Mouse (Mus musculus): ENCODE data around the gene Tead4. TPM values are rescaled to one million over a fixed set of nuclear protein-coding genes. Genes with fewer than 3 reads are reported as not detected.
A peak's percentile ranks its signal among the peaks of the same experiment; 100 is the strongest.

Tead4 gene
- polyA plus RNA-seq, 1 experiment = 29.9 TPM

- Histone ChIP-seq H3K27me3 (ENCODE audit: control insufficient read depth, insufficient read depth, low read length, poor library complexity, severe bottlenecking) (no peaks in the 10 kb centered on the region), H3K9ac (ENCODE audit: low read depth, poor library complexity, severe bottlenecking) (peak overlapping the region; percentile 12; the same call in 1 of the 2 replicates), H3K4me1 (ENCODE audit: control insufficient read depth, insufficient read depth, low read length) (peaks cover 13% of the 10 kb centered on the region), H3K9me3 (replicated peaks; ENCODE audit: control insufficient read depth, insufficient read depth, low read length, poor library complexity, severe bottlenecking) (no peaks in the 10 kb centered on the region), H3K4me3 (ENCODE audit: low read depth, low read length) (peak overlapping the region; percentile 33), H3K27ac (ENCODE audit: insufficient read depth, low read length) (peak overlapping the region; percentile 48), H3K36me3 (ENCODE audit: control insufficient read depth, insufficient read depth, low read length, poor library complexity, severe bottlenecking) (no peaks in the 10 kb centered on the region)
- no peak for TF ChIP-seq CTCF (IDR thresholded peaks at IDR 0.05; ENCODE audit: low read depth, low read length)
- TF ChIP-seq EP300 (IDR thresholded peaks at IDR 0.05; ENCODE audit: insufficient read depth, low read depth, low read length) = 0 out of 2 replicates have a peak, but pooled peaks have one; percentile 52
- no peak for TF ChIP-seq POLR2A (IDR thresholded peaks at IDR 0.05; ENCODE audit: insufficient read depth, low read length)
These were observed 14.7 kb downstream of the Tead4 start for GRCm38 (mm10) chr6:128285792-128286430.

- TF ChIP-seq EP300 (IDR thresholded peaks at IDR 0.05; ENCODE audit: insufficient read depth, low read depth, low read length) (peak; percentile 96), POLR2A (IDR thresholded peaks at IDR 0.05; ENCODE audit: insufficient read depth, low read length) (no peak)
- Histone ChIP-seq H3K9me3 (replicated peaks; ENCODE audit: control insufficient read depth, insufficient read depth, low read length, poor library complexity, severe bottlenecking) (no peaks in the 10 kb centered on the region), H3K36me3 (ENCODE audit: control insufficient read depth, insufficient read depth, low read length, poor library complexity, severe bottlenecking) (no peaks in the 10 kb centered on the region), H3K9ac (ENCODE audit: low read depth, poor library complexity, severe bottlenecking) (no peak overlapping the region), H3K27me3 (ENCODE audit: control insufficient read depth, insufficient read depth, low read length, poor library complexity, severe bottlenecking) (no peaks in the 10 kb centered on the region), H3K27ac (ENCODE audit: insufficient read depth, low read length) (peak overlapping the region; percentile 92), H3K4me1 (ENCODE audit: control insufficient read depth, insufficient read depth, low read length) (peaks cover 13% of the 10 kb centered on the region), H3K4me3 (ENCODE audit: low read depth, low read length) (no peak overlapping the region)
These were observed 18.5 kb downstream of the Tead4 start for GRCm38 (mm10) chr6:128282126-128282525.

DNA sequence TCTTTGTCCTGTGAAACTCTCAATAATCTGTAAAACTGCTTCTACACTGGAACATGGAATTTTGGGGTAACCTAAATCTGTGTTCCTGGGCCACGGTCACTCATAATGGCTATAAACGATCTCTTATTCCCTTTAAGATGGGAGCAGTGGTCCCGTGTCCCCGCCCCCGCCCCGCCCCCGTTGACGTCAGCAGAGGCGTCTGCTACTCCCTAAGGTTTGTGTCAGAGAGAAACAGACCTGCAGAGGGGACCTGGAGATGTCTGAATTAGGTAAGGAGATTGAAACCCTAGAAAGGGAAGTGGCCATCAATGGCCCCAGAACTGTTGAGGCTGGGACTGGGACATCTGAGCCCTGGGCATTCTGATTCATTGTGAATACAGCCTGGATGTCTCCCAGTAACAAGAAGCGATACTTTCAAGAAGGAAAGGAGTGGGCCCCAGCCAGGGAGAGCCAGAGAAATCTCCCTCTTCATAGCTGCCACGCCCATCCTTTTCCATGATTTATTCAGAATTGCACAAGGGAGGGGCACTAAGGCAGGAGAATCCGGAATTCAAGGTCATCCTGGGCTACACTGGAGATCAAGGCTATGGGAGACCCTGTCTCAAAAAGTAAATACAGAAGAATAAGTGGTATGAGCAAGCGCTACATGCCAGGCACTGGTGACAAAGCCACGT, 20.0 kb downstream of the Tead4 start:
- H3K4me1 ChIP-seq (ENCODE audit: control insufficient read depth, insufficient read depth, low read length) = peaks cover 14% of the 10 kb centered on the region
- H3K36me3 ChIP-seq (ENCODE audit: control insufficient read depth, insufficient read depth, low read length, poor library complexity, severe bottlenecking) = no peaks in the 10 kb centered on the region
- H3K9ac ChIP-seq (ENCODE audit: low read depth, poor library complexity, severe bottlenecking) = 0 out of 2 replicates have a peak overlapping the region, but pooled peaks have one; percentile 47
- H3K4me3 ChIP-seq (ENCODE audit: low read depth, low read length) = peak overlapping the region; percentile 69
- H3K9me3 ChIP-seq (replicated peaks; ENCODE audit: control insufficient read depth, insufficient read depth, low read length, poor library complexity, severe bottlenecking) = no peaks in the 10 kb centered on the region
- peak overlapping the region; percentile 98 for H3K27ac ChIP-seq (ENCODE audit: insufficient read depth, low read length)
- no peaks in the 10 kb centered on the region for H3K27me3 ChIP-seq (ENCODE audit: control insufficient read depth, insufficient read depth, low read length, poor library complexity, severe bottlenecking)
- TF ChIP-seq CTCF (IDR thresholded peaks at IDR 0.05; ENCODE audit: low read depth, low read length) (no peak), EP300 (IDR thresholded peaks at IDR 0.05; ENCODE audit: insufficient read depth, low read depth, low read length) (peak; percentile 76)

GRCm38 (mm10) chr6:128279608-128280007, 21.0 kb downstream of the Tead4 start:
- TF ChIP-seq CTCF (IDR thresholded peaks at IDR 0.05; ENCODE audit: low read depth, low read length) = no peak
- no peak for TF ChIP-seq POLR2A (IDR thresholded peaks at IDR 0.05; ENCODE audit: insufficient read depth, low read length)
- TF ChIP-seq EP300 (IDR thresholded peaks at IDR 0.05; ENCODE audit: insufficient read depth, low read depth, low read length) = no peak
- H3K36me3 ChIP-seq (ENCODE audit: control insufficient read depth, insufficient read depth, low read length, poor library complexity, severe bottlenecking) = no peaks in the 10 kb centered on the region
- H3K27me3 ChIP-seq (ENCODE audit: control insufficient read depth, insufficient read depth, low read length, poor library complexity, severe bottlenecking) = no peaks in the 10 kb centered on the region
- H3K27ac ChIP-seq (ENCODE audit: insufficient read depth, low read length) = peak overlapping the region; percentile 46
- H3K9me3 ChIP-seq (replicated peaks; ENCODE audit: control insufficient read depth, insufficient read depth, low read length, poor library complexity, severe bottlenecking) = no peaks in the 10 kb centered on the region
- no peak overlapping the region for H3K4me3 ChIP-seq (ENCODE audit: low read depth, low read length)
- H3K9ac ChIP-seq (ENCODE audit: low read depth, poor library complexity, severe bottlenecking) = peak overlapping the region; percentile 47; the same call in 1 of the 2 replicates
- H3K4me1 ChIP-seq (ENCODE audit: control insufficient read depth, insufficient read depth, low read length) = peaks cover 17% of the 10 kb centered on the region

- Histone ChIP-seq H3K27ac (ENCODE audit: insufficient read depth, low read length) (peak overlapping the region; percentile 46), H3K9ac (ENCODE audit: low read depth, poor library complexity, severe bottlenecking) (no peak overlapping the region), H3K27me3 (ENCODE audit: control insufficient read depth, insufficient read depth, low read length, poor library complexity, severe bottlenecking) (no peaks in the 10 kb centered on the region), H3K4me1 (ENCODE audit: control insufficient read depth, insufficient read depth, low read length) (peaks cover 17% of the 10 kb centered on the region), H3K36me3 (ENCODE audit: control insufficient read depth, insufficient read depth, low read length, poor library complexity, severe bottlenecking) (no peaks in the 10 kb centered on the region), H3K9me3 (replicated peaks; ENCODE audit: control insufficient read depth, insufficient read depth, low read length, poor library complexity, severe bottlenecking) (no peaks in the 10 kb centered on the region), H3K4me3 (ENCODE audit: low read depth, low read length) (0 out of 2 replicates have a peak overlapping the region, but pooled peaks have one; percentile 4)
- TF ChIP-seq EP300 (IDR thresholded peaks at IDR 0.05; ENCODE audit: insufficient read depth, low read depth, low read length) = no peak
These were observed 21.5 kb downstream of the Tead4 start for GRCm38 (mm10) chr6:128279099-128279498.

All from ES-Bruce4 (cell line).